Mouse (Mus musculus): ENCODE measurements around the gene Irs1.

DNA sequence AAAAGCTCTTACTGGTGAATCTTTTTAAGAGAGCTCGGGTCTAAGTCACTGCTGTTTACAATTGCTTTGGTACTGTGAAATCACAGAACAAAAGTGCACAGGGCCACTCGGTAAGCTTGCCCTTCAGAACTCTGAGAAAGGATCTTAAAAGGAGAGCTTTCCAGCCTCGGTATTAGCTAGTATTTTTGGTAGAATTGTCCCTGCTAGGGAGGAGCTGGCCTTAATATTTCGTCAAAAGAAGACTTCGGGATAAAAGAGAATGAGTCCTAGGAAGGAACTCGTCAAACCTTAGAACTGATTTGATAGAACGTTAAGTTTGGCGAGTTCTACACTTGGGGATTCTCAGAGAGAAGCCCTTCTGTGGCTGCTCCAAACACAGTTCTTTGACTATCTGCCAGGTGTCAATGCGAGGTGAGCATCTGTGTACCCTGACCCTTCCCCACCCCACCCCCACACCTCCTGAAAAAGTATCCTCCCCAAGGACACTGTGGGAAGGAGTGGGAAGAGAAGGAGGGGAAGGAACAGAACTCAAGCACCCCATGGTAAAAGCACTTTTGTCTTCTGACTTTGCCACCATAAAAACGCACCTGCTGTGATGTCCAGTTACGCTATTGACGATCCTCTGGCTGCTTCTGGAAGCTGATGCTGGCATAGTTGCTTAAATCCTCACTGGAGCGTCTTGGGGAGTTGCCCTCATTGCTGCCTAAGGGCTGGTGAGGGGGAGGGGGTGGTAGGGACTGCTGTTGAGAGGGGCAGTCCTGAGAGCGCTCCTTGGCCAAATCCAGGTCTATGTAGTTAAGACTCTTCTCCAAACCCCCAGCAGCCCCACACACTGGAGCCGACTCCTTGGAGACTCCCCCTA is 4.8 kb downstream of the Irs1 start:
- TF ChIP-seq CTCF (IDR thresholded peaks at IDR 0.05), result no peak
- no peak for TF ChIP-seq EP300 (IDR thresholded peaks at IDR 0.05; ENCODE audit: insufficient read depth, low read depth, low read length)
- TF ChIP-seq POLR2A (IDR thresholded peaks at IDR 0.05; ENCODE audit: insufficient read depth, low read depth, low read length), result 0 out of 2 replicates have a peak, but pooled peaks have one; percentile 37
